Mouse (Mus musculus): ENCODE measurements around the gene Xxylt1.

- TF ChIP-seq CTCF (IDR thresholded peaks at IDR 0.05 in 2 of 3, conservative IDR thresholded peaks at IDR 0.05 in 1 of 3; ENCODE audit: control insufficient read depth in 1 of 3, insufficient read depth in 1 of 3, low read depth in 2 of 3, low read length in 3 of 3, poor library complexity in 1 of 3, severe bottlenecking in 1 of 3) (no peak), RAD21 (IDR thresholded peaks at IDR 0.05; ENCODE audit: low read depth, low read length) (no peak), CHD2 (IDR thresholded peaks at IDR 0.05; ENCODE audit: low read length) (no peak), E2F4 (IDR thresholded peaks at IDR 0.05; ENCODE audit: borderline replicate concordance, low read depth, low read length) (no peak), GATA1 (IDR thresholded peaks at IDR 0.05; ENCODE audit: low read depth, low read length) (no peak), KAT2A (conservative IDR thresholded peaks at IDR 0.05; ENCODE audit: low read depth, low read length) (no peak), USF1 (IDR thresholded peaks at IDR 0.05; ENCODE audit: low read depth, low read length) (no peak)
Measured at GRCm38 (mm10) chr16:30973416-30973815, 107.8 kb downstream of the Xxylt1 start.

Measured in MEL (cell line).